Mouse (Mus musculus) thymus, postnatal 14 days (tissue): ENCODE results near the gene Arpp21.

ENCODE experiments used
- DNase-seq: peaks from one replicate; pipeline ENCODE4 v3.0.0; 2021

Arpp21 gene

GRCm38 (mm10) chr9:112235696-112236397 lies at the start of gene Arpp21:
Gene Arpp21 (minus strand): TSS chr9:112235938.
- peak; percentile 46 for DNase-seq

- DNase-seq: no peak
Measured at GRCm38 (mm10) chr9:112272426-112272969, 36.8 kb upstream of the Arpp21 start.

- no peak for DNase-seq
Measured at GRCm38 (mm10) chr9:112264982-112265641, 29.4 kb upstream of the Arpp21 start.

GRCm38 (mm10) chr9:112261986-112262901 lies 26.5 kb upstream of the Arpp21 start:
- DNase-seq: no peak

GRCm38 (mm10) chr9:112261556-112261955 lies 25.8 kb upstream of the Arpp21 start:
- no peak for DNase-seq

GRCm38 (mm10) chr9:112260696-112261095 lies 25.0 kb upstream of the Arpp21 start:
- no peak for DNase-seq

- DNase-seq: no peak
Measured at GRCm38 (mm10) chr9:112258560-112258959, 22.8 kb upstream of the Arpp21 start.

- DNase-seq: no peak
Measured at GRCm38 (mm10) chr9:112255971-112256370, 20.2 kb upstream of the Arpp21 start.

- no peak for DNase-seq
Measured at GRCm38 (mm10) chr9:112253730-112254129, 18.0 kb upstream of the Arpp21 start.

GRCm38 (mm10) chr9:112251857-112252256 lies 16.1 kb upstream of the Arpp21 start:
- no peak for DNase-seq

GRCm38 (mm10) chr9:112251339-112251738 lies 15.6 kb upstream of the Arpp21 start:
- no peak for DNase-seq

GRCm38 (mm10) chr9:112249753-112250152 lies 14.0 kb upstream of the Arpp21 start:
- DNase-seq: no peak

GRCm38 (mm10) chr9:112247183-112247582 lies 11.4 kb upstream of the Arpp21 start:
- DNase-seq: no peak

- DNase-seq: no peak
Measured at GRCm38 (mm10) chr9:112238168-112238567, 2.4 kb upstream of the Arpp21 start.

GRCm38 (mm10) chr9:112236551-112236950 lies 813 bp upstream of the Arpp21 start:
- no peak for DNase-seq

GRCm38 (mm10) chr9:112235041-112235695 lies 570 bp downstream of the Arpp21 start:
- DNase-seq: peak; percentile 77

GRCm38 (mm10) chr9:112234505-112235024 lies 1.2 kb downstream of the Arpp21 start:
- peak; percentile 66 for DNase-seq

- DNase-seq: peak; percentile 2
Measured at GRCm38 (mm10) chr9:112233822-112234504, 1.8 kb downstream of the Arpp21 start.

- DNase-seq: no peak
Measured at GRCm38 (mm10) chr9:112233378-112233777, 2.4 kb downstream of the Arpp21 start.

- peak; percentile 21 for DNase-seq
Measured at GRCm38 (mm10) chr9:112231935-112232575, 3.7 kb downstream of the Arpp21 start.

GRCm38 (mm10) chr9:112231383-112231782 lies 4.4 kb downstream of the Arpp21 start:
- peak; percentile 19 for DNase-seq
